Mouse (Mus musculus) left cerebral cortex, adult 6 months (tissue): Measurements from ENCODE around the gene Jun. TPM values are rescaled to one million over a fixed set of nuclear protein-coding genes. Genes with fewer than 3 reads are reported as not detected.

Experiments
- long read RNA-seq, 2 experiments: library from polyadenylated mRNA; unstranded; transcript quantifications; one replicate each; pipeline ENCODE4 v2.0.0; 2019 to 2020
- polyA plus RNA-seq: library from polyadenylated mRNA; unstranded; fragments of <200 nt; fragmentation: Nextera tagmentation; gene quantifications from 2 replicates; pipeline ENCODE4 v1.2.3, GENCODE M21; 2021

The Jun gene
- polyA plus RNA-seq, result 16.7 and 19.7 TPM in 2 replicates
- long read RNA-seq, experiment 1, transcript Jun-201 (1 exons, 3,189 nt), result major isoform, 161 of 162 reads
- long read RNA-seq, experiment 1, partial matches to known transcripts, result 0 of 162 reads
- long read RNA-seq, experiment 1, other reads (novel, unspliced or antisense), result 1 of 162 reads
- long read RNA-seq, experiment 2, transcript Jun-201 (1 exons, 3,189 nt), result major isoform, 52 of 52 reads
- long read RNA-seq, experiment 2, partial matches to known transcripts, result 0 of 52 reads
- long read RNA-seq, experiment 2, other reads (novel, unspliced or antisense), result 0 of 52 reads

DNA sequence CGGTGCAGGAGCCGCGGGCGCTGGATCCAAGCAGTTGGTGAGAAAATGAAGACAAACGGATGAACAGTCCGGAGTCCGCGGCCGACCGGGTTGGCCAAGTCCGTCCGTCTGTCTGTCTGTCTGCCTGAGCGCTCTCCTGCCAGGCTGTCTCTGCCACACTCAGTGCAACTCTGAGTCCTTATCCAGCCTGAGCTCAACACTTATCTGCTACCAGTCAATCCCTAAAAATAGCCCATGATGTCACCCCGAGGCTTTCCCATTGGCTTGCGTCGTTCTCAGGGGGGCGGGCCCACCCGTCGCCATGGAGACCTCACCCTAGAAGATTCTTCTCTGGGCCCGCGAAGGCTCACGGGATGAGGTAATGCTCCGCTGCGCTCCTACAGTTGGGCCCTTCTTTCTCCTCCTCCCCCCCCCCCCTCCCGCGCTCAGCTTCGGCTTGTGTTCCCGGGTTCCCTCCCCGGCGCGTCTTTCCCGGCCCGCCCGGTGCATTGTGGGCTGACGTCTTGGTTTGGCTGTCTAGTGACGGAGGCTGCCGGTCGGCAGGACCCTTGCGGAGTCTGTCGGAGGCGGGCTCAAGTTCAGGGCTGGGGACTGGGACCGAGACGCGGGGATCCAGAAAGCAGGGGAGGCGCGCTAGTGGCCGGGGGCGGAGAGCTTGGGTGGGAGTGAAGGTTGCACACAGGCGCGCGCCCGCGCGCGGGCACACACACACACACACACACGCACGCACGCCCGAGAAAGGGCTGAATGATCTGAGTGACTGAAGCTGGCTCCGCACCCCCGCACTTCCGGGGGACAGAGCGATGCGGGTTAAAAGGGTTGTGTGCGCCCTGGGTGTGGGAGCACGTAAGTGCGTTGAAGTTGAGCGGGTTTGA lies at the start of gene Jun:
Gene Jun (minus strand): TSS at position 198 of the 875 bp plus-strand sequence.

Other genes starting within 250 kb of the Jun start
- gene Eqtn, start 123.4 kb downstream of the Jun start, polyA plus RNA-seq, result not detected in 2 replicates
- 16.5 and 17.3 TPM in 2 replicates for gene Mysm1, start 73.1 kb downstream of the Jun start, polyA plus RNA-seq